Mouse (Mus musculus): ENCODE measurements around the gene BC025920. TPM values are rescaled to one million over a fixed set of nuclear protein-coding genes. Genes with fewer than 3 reads are reported as not detected.
A peak's percentile ranks its signal among the peaks of the same experiment; 100 is the strongest.

The BC025920 gene
- total RNA-seq (2022) = 1 to 10 TPM; 2.3 to 4.4 (median 3.0) TPM

DNA sequence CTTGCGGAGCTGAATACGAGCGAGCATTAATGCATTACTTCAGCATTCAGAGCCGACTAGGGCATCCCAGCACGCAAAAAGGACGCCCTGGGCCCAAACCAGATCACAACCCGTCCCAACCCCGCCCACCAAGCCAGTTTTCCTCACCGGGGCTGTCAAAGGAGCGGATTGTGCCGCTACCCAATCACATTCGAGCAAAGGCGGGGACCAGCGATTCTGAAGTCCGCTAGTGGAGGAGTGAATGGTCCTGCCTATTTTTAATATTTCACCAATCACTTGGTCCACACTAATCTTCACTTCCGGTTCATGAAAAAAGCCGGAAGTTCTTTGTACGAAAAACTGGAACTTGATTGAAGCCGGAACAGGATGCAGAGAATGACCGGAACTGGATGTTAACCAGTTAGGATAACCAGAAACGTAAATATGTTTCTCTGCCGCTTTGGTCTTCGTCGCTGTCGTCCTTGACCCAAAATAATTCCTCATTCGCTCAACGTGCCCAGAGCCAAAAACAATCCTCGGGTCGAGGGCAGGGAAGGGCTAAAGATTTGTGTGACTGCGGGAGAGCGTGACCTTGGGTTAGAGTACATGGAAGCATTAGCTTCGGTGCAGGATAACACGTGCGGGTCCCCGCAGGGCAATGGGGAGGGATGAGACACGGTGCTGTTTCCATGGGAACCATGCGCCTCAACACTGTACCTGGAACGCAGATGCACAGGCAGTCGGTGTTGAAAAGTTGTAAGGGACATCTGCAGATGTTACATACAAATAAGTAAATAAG lies at the start of gene BC025920:
TSS of gene BC025920 (plus strand) at position 297 of the 778 bp plus-strand sequence.
- peak; percentile 99 for DNase-seq (ENCODE audit: low spot score)

DNA sequence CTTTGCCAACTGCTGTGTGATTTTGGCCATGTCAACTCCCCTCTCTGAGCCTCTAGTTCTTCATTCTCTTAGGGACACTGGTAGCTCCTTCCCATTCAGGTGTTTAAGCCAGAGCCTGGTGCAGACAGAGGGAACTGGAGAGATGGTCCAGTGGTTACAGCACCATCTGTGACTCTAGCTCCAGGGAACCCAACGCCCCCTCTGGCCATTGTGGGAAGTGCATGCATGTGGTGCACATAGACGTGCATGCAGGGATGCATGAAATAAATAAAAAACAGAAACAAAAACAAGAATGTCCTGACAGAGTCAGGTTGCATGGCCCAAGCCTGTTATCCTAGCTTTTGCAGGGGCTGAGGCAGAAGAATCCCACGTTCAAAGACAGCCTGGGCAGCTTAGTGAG lies 49.8 kb upstream of the BC025920 start:
- DNase-seq (ENCODE audit: low spot score) = no peak

DNA sequence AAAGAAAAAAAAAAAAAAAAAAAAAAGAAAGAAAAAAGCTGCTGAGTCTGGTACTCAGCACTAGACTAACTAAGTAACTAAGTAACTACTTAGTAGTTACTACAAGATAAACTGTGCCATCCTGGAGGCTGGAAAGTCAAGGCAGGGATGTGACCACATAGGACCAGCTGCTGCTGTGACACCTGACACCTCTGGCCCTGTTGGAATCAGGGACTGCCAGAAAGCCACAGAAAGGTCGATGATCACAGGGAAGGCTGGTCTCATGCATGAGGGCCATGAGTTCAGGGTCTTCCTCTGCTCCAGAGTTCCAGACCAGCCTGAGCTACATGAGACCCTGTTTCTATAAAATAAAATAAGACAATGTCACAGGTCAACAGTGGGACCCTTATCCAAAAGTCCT lies 48.6 kb upstream of the BC025920 start:
- DNase-seq (ENCODE audit: low spot score) = no peak

DNA sequence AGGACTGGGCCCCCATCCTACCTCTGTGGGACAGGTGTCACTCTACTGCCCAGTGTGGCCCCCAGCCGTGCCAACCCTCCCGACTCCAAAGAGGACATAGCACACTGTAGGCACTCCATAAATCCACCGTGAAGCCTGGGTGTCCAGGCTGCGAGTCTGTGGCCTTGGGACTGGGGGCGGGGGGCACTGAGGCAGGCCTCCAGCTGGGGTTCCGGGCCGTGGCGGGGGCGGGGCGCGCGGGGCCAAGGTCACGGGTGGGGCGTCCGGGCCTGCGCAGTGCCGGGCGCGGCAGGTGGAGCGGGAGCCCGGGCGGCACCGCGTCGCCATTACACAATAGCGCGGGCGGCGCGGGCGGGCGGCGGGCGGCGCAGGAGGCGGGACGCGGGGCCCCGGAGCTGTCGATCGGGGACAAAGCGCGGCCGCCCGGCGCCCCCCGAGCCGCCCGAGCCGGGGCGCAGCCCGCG lies 46.9 kb upstream of the BC025920 start, which contains the start of gene Aes:
TSS of gene Aes (plus strand) at position 326 of the 464 bp plus-strand sequence.
- peak; percentile 75 for DNase-seq (ENCODE audit: low spot score)

DNA sequence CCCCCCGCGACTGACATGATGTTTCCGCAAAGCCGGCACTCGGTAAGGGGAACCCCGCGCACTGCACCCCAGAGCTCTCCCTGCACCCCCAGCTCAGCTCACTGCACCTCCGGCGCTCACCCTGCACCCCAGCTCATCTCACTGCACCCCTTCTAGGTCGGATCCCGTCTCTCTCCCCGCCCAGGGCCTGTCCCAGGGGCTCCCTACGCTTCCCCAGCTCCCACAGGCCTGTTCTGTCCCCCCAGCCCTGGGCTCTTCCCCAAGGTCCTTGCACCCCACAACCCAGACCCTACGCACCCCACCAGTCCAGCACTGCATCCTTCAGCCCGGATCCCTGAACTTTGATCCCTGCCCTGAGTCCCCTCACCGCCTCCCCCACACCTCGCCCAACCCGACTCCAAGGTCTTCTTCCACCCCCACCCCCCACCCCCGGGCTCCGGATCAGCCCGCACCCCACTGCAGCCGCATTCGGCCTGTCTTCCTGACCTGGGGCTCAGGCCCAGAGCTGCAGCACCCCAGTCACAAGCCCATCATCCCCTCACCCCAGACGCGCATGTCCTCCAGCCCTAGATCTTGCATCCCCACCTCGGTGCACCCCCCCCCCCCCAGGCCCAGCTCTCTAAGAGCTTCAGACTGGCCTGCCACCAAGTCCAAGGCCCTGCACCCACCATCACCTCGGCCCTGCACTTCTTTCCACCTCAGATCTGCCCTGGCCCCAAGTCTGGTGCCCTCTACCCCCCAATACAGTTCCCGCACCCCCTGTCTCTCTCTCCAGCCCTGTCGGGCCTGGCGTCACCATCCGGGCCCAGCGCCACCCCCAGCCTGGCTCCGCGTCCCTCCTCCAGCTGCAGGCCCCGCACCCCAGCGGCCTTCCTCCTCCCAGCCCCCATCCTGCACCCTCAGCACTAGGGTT lies 46.2 kb upstream of the BC025920 start:
- peak; percentile 74 for DNase-seq (ENCODE audit: low spot score)

DNA sequence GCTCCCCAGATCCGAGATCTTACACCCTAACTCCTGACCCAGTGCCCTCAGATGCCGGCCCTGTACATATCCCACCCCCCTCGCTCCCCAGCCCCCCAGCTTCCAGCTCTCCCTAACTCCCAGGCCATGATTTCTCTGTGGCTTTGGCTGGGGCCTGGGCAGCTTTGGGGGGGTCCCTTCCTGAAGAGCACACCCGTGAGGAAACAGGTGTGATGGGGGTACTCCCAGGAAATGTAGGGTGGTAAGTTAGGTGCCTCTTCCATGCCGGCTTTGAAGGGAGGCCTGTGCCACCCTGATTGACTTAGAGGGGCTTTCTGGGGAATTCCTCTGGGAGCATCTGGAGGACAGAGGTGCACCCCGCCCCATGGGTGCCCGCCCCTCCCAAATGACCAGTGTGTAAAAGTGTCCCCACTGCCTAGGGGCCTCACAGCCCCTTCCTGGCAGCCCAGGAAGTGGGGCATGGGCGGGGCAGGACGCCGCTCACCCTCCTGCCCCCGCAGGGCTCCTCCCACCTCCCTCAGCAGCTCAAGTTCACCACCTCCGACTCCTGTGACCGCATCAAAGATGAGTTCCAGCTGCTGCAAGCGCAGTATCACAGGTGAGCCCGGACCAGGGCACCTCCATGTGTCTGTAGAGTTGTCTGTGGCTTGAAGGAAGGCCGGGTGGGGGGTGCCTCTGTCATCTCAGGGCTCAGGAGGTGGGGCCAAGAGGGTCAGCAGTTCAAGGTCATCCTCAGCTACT lies 45.2 kb upstream of the BC025920 start:
- DNase-seq (ENCODE audit: low spot score) = no peak

DNA sequence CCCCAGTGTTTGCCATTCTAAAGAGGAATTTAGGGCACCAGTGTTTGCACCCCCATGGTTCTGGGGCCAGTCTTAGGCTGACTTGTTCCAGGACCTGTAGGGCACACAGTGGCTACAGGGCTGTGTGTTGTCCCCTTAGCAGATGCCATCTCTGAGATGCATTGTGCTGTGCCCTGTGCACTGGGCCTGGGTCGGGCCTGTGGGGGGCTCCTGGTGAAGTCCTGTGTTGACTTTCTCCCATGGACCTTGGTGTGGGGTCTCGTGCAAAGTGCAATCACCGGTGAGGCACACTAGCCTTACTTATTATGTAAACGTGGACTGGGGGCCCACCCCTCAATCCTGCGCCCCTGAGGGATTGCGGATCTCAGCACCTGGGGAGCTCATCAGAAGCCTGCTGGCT lies 43.7 kb upstream of the BC025920 start:
- no peak for DNase-seq (ENCODE audit: low spot score)

DNA sequence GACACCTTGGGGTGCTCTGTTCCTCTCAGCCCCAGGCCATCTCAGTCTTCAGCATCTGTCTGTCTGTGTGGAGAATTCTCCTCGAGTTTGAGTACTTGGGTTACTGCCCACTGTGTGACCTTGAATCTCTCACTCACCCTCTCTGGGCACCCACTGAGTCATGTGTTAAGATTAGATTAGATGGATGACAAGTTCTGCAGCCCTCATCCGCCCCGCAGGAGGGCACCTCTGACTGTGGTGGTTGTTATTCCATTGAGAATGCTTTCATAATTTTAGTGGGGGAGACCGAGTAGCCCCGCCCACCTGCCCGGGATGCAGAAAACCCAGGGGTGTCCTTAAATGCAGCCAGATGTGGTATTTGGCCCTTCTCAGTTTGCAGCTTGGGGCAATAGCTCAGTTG lies 42.6 kb upstream of the BC025920 start:
- DNase-seq (ENCODE audit: low spot score) = no peak

DNA sequence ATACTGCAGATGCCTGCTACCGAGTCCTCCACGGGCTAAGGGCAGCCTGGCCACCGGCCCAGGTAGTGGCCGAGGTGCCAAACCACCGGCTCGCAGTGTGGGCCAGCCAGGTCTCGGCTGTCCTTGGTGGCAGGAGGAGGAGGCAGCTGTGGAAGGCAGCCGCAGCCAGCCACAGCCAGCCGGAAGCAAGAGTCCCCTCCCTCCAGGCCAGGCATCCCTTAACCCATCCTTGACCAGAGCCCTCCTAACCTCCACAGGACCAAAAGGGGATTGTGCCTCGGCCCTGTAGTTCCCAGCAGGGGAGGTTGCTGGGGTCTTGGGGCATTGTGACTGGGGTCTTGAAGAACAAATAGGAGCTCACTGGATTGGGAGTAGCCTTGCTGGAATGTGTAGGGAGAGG lies 41.9 kb upstream of the BC025920 start:
- peak; percentile 61 for DNase-seq (ENCODE audit: low spot score)

DNA sequence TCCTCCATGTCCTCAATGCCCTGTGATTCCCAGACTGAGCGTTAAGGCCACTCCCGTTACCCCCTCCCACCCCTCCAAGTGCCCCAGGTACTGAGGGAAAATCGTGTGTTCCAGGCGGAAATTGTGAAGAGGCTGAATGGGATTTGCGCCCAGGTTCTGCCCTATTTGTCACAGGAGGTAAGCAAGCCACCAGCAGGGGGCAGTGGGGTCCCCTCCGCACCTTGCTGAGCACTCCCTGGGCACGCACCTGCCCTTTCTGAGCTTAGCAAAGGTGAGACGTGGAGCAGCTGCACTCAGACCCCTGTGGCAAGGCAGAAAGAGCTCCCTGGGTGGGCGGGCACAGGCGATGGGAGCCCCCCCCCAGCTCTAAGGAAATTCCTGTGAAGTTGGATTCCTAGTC lies 41.3 kb upstream of the BC025920 start:
- DNase-seq (ENCODE audit: low spot score) = no peak

DNA sequence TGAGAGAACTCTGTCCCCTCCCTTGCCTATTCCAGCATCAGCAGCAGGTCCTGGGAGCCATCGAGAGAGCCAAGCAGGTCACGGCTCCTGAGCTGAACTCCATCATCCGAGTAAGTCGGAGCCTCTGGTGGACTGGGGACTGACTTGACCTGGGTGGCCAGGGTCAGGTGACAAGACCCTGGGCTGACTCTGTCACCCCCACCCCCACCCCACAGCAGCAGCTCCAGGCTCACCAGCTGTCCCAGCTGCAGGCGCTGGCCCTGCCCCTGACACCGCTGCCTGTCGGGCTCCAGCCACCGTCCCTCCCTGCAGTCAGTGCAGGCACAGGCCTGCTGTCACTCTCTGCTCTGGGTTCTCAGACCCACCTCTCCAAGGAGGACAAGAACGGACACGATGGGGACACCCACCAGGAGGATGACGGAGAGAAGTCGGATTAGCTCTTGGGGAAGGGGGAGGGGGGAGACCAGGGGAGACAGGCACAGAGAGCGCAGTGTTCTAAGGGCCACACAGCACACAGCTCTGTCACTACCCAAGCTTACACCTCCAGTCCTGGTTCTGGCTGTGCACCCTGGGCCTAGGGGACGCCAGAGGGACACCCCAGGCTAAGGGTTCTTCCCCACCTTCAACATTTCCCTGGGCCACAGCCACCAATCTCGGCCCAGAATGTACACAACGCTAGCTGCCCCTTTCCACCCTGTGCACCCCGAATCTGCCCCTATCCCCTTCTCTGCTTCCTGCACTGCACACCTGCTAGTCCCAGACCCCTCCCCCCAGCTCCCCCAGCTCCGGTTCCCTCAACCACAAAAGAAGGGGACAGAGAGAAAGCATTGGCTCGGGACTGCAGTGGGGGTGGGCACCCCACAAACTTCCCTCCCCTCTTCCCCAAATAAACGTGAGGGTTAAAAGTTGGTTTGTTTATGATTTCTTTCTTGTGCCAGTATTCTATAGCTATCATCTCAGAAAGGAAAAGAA lies 40.5 kb upstream of the BC025920 start:
- DNase-seq (ENCODE audit: low spot score) = no peak

DNA sequence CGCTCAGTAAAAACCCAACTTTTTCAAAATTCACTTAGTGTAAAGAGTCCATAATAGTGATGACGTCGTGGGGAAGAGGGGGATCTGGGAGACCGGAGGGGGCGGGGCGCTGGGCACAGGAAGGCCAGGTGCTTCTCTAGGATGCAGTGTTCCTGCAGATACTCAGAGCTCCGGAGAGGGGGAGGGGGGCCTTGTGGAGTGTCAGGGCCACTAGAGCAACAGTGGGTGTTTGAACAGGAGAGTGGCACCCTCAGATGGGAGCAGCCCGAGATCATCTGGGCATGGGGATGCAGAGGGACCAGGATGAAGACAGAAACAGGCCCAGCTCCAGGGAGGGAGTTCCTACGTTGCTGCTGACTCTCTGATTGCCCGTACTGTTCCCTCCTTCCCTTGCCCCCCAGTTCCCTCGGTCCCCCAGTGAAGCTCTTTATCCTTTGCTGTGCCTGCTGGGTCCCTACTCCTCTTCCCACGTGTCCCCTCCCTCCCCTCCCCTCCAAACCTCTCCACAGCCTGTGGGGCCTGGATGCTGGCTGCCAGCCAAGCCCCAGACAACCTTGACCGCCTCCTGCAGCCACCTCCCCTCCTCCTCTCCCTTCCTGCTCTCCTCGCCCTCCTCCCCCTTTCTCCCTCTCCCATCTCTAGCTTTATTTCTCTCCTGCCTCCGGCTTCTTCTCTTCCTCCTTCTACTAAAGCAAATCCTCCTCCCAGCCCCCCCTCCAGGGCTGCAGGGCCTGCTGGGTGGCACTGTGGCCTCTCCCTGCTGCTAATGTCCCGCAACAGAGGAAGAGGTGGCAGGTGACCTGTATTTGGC lies 37.5 kb upstream of the BC025920 start:
- DNase-seq (ENCODE audit: low spot score) = no peak

DNA sequence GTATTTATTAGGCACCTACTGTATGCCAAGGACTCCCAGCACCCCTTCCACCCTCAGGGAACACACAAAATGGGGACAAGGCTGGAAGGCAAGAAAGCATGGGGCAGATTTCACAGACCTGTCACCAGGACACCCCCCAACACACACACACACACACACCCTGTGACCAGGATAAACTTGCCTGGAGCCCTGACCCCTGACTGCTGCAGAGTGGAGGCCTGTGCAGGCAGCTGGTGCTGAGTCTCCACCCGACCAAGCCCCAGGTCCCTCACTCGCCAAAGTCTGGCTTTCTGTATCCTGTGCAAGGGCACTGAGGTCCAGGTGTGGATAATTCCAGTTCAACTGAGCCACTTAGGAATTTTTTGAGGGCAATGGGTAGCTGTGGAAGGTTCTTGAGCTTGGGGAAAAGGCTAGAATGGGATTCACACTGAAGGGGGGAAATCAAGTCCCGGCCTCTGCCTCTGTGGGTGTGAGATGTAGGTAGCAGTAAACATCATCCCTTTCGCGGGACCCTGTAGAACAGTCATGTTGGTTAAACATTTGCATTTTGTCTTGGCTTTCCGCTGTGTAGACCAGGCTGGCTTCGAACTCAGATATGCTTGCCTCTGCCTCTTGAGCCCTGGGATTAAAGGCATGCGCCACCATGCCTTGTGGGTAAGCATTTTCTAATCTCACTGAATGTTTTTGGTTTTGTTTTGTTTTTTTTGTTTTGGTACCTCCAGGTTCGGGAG lies 36.4 kb upstream of the BC025920 start:
- no peak for DNase-seq (ENCODE audit: low spot score)

DNA sequence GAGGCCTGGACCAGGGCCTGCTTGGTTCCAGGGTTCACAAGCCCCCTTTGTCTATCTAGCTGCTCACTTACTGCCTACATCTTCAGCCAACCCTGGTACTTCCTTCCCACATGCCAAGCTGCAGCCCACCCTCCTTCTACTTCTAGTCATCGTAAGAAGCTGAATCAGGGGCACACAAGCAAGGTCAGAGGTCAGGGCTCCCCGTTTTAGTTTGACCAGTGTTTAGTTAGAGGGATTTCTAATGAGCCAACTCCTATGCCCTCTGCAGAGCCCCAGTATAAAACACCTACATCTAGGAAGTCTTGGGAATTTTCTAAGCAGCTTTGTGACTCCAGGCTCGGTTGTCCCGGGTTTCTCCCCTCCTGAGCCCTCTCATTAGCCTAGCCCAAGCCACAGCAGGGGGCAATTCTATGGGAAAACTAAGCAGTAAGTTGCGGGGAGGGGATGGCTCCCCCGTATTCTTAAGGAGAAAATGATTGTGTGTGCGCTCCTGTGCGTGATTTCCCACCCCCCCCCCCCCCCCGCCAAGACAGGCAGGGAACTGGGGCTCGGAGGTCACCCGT lies 35.8 kb upstream of the BC025920 start:
- no peak for DNase-seq (ENCODE audit: low spot score)

DNA sequence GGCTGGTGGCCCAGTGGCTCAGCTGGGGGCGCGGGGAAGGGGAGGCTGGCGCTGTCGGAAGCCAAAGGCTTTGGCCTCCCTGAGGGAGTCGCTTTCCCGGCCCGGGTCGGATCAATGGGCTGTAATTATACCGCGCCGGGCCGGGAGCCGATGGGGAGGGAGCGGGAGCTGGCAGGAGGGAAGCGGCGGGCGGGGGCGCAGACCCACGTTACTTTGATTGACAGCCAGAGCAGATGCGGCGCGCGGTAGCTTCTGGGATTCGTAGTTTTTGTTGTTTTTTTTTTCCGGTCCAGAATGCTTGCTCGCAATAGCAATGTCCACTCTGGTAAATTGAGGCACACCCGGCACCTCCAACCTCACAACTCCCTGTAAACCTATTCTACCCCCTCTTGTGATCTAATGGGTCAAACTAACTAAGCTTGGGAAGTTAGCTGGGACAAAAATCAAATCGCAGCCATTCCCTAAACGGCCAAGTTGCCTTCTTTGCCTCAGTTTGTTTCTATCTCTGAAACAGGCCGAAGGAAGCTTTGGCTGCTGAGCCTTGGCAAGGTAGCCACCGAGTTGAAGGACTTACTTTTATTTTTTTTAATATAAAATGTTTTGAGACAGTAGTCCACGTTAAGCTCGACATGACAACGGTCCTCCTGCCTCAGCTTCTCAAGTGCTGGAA lies 35.1 kb upstream of the BC025920 start:
- DNase-seq (ENCODE audit: low spot score) = peak; percentile 91

DNA sequence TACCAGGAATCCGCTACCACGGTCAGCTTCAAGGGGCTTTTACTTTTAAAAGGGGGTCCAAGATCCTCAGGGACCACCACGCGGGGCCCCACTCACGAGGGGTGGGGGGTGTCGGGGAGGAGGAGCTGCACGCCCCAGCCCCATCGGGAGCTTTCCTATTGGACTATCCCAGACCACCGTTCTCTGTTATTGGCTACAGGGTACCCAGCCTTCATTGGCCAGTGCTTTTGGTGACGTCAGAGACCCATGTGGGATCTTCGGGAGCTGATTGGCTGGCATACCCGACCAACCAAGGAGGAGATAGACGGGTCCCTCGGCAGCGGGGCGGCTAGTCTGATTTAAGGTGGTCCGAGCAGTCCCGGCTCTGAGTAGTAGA lies 34.6 kb upstream of the BC025920 start:
- peak; percentile 100 for DNase-seq (ENCODE audit: low spot score)

DNA sequence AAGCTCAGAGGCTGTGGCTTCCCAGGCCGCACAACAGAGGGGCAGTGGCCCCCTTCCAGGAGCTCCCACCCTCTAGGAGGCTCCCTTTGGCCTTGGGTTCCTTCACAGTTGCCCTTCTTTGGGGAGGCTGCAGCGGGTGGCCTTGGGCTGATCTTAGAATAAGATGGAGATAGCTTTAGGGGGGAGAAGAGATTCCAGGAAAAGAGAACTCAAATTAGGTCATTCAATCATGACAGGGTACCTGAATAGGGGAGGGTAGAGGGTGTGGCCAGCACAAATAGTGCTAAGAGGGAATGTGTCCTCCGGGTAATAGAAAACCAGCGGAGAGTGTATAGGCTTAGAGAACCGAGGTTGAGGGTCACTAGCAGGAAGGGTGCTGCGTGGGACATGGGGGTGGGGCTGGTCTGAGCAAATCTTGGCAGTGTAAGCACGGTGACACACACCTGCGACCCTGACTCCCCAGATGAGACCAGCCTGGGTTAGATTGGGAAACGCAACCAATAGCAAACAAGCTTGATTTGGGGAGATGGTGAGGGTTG lies 33.9 kb upstream of the BC025920 start:
- DNase-seq (ENCODE audit: low spot score) = no peak

DNA sequence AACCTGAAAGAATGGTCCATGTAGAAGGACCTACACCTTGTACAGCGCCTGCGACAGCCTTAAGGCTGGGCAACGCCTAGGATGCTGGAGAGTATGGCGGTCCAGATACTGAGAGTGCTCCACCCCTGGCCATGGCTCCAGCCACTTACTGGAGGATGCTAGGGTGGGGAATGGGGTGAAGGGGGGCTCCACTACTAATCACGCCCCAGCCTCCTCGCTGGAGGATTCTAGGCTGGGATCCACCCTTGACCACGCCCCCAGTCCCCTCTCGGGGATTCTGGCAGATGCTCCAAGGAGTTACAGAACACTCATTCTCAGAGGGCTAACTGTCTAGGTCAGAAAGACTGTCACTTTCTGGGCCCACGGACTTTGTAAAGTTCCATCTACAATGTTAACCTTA lies 33.1 kb upstream of the BC025920 start:
- peak; percentile 70 for DNase-seq (ENCODE audit: low spot score)

All from heart, adult 8-10 months (tissue).